Mouse (Mus musculus) forebrain, postnatal 0 days (tissue): ENCODE results near the gene Zc3h7b. TPM values are rescaled to one million over a fixed set of nuclear protein-coding genes. Genes with fewer than 3 reads are reported as not detected.

ENCODE experiments used
- ATAC-seq: fragments of 200-750 bp; cut with Nextera tagmentation; 2 replicates; pipeline ENCODE4 v1.8.0; 2017; ENCODE audit warnings: mild to moderate bottlenecking, moderate library complexity
- DNase-seq: peaks from one replicate; pipeline ENCODE4 v3.0.0-alpha.2; 2015
- H3K27ac ChIP-seq: fragments of 300-500 bp; sonication (generic); 2 replicates; pipeline ENCODE4 v1.5.1; 2014; ENCODE audit warnings: low read depth, mild to moderate bottlenecking, antibody characterized with exemption, low read length, moderate library complexity, mixed read lengths
- H3K27me3 ChIP-seq: fragments of 300-500 bp; sonication (generic); 2 replicates; pipeline ENCODE4 v1.6.1; 2014; ENCODE audit warnings: mild to moderate bottlenecking, low read length, mixed read lengths; ENCODE audit not compliant: insufficient read depth
- H3K36me3 ChIP-seq: fragments of 300-500 bp; sonication (generic); 2 replicates; pipeline ENCODE4 v1.6.1; 2014; ENCODE audit warnings: mild to moderate bottlenecking, moderate library complexity; ENCODE audit not compliant: insufficient read depth
- H3K4me1 ChIP-seq: fragments of 300-500 bp; sonication (generic); 2 replicates; pipeline ENCODE4 v1.6.1; 2014; ENCODE audit warnings: antibody characterized with exemption; ENCODE audit not compliant: insufficient read depth
- H3K4me2 ChIP-seq: fragments of 300-500 bp; sonication (generic); 2 replicates; pipeline ENCODE4 v1.6.1; 2014; ENCODE audit warnings: low read depth, mild to moderate bottlenecking, moderate library complexity
- H3K4me3 ChIP-seq: fragments of 300-500 bp; sonication (generic); 2 replicates; pipeline ENCODE4 v1.5.1; 2014; ENCODE audit warnings: low read depth, low read length, mixed read lengths
- H3K9ac ChIP-seq: fragments of 300-500 bp; sonication (generic); 2 replicates; pipeline ENCODE4 v1.6.1; 2014; ENCODE audit warnings: mild to moderate bottlenecking
- H3K9me3 ChIP-seq: fragments of 300-500 bp; sonication (generic); 2 replicates; pipeline ENCODE4 v1.6.1; 2016; ENCODE audit warnings: low read length
- CTCF ChIP-seq: sonication (generic); IDR thresholded peaks from 2 replicates; pipeline ENCODE4 v1.5.1; 2016; ENCODE audit warnings: antibody characterized with exemption, control low read depth, low read depth
- WGBS: fragments of 180-500 bp; shearing (Covaris S2); extraction: QIAGEN DNeasy Blood & Tissue Kit; methylation state at CpG from one replicate; pipeline ENCODE4 v1.1.7; 2014; 5-methylcytosine and 5-hydroxymethylcytosine counted together
- polyA plus RNA-seq: library from polyadenylated mRNA; unstranded; fragments of >200 nt; fragmentation: Nextera tagmentation; extraction: Ambion mirVana; gene quantifications from 2 replicates; pipeline ENCODE4 v1.2.1, GENCODE M21; 2015
- total RNA-seq: library from RNA; depleted of rRNA; stranded (reverse); fragments of >200 nt; gene quantifications from 2 replicates; pipeline ENCODE4 v1.2.3, GENCODE M21; 2014

The Zc3h7b gene
- total and polyA plus RNA-seq, 2 experiments from 2014 or later = 41.3 to 131 TPM

GRCm38 (mm10) chr15:81809550-81809949 lies 64.7 kb downstream of the Zc3h7b start:
- no peak for TF ChIP-seq CTCF
- no peaks in the 10 kb centered on the region for H3K27me3 ChIP-seq
- H3K4me2 ChIP-seq = peak overlapping the region; percentile 68
- peak overlapping the region; percentile 85 for H3K9ac ChIP-seq
- H3K4me3 ChIP-seq = peak overlapping the region; percentile 64
- no peaks in the 10 kb centered on the region for H3K9me3 ChIP-seq
- ATAC-seq (no peak), DNase-seq (no peak)
- 57% methylated on average over 1 of the region's 1 CpGs for WGBS
- peaks cover 24% of the 10 kb centered on the region for H3K4me1 ChIP-seq
- no peaks in the 10 kb centered on the region for H3K36me3 ChIP-seq
- peak overlapping the region; percentile 92 for H3K27ac ChIP-seq

- Histone ChIP-seq H3K4me1 (peaks cover 24% of the 10 kb centered on the region), H3K9ac (peak overlapping the region; percentile 85), H3K27ac (peak overlapping the region; percentile 92), H3K27me3 (no peaks in the 10 kb centered on the region), H3K36me3 (peaks cover 4% of the 10 kb centered on the region), H3K4me2 (peak overlapping the region; percentile 68), H3K4me3 (peak overlapping the region; percentile 64), H3K9me3 (no peaks in the 10 kb centered on the region)
- peak; percentile 84 for DNase-seq
- no peak for TF ChIP-seq CTCF
- ATAC-seq = peak; percentile 25
- 1% methylated on average over 10 of the region's 10 CpGs for WGBS
Observed at GRCm38 (mm10) chr15:81810150-81810549, 65.3 kb downstream of the Zc3h7b start.

GRCm38 (mm10) chr15:81810671-81811598 lies 66.1 kb downstream of the Zc3h7b start:
- peaks cover 12% of the 10 kb centered on the region for H3K36me3 ChIP-seq
- peak; percentile 99 for DNase-seq
- H3K27me3 ChIP-seq = no peaks in the 10 kb centered on the region
- peak overlapping the region; percentile 64 for H3K4me3 ChIP-seq
- WGBS = under 1% methylated on average over 79 of the region's 89 CpGs
- H3K9me3 ChIP-seq = no peaks in the 10 kb centered on the region
- peak overlapping the region; percentile 68 for H3K4me2 ChIP-seq
- peaks cover 24% of the 10 kb centered on the region for H3K4me1 ChIP-seq
- H3K27ac ChIP-seq = peak overlapping the region; percentile 92
- ATAC-seq = peak; percentile 98
- H3K9ac ChIP-seq = peak overlapping the region; percentile 85
- TF ChIP-seq CTCF = no peak

- ATAC-seq = peak; percentile 15; the same call in 1 of the 2 replicates
- Histone ChIP-seq H3K27ac (peak overlapping the region; percentile 92), H3K9me3 (no peaks in the 10 kb centered on the region), H3K4me1 (peaks cover 24% of the 10 kb centered on the region), H3K4me2 (peak overlapping the region; percentile 68), H3K36me3 (peaks cover 18% of the 10 kb centered on the region), H3K4me3 (peak overlapping the region; percentile 64), H3K27me3 (no peaks in the 10 kb centered on the region), H3K9ac (peak overlapping the region; percentile 85)
- DNase-seq = no peak
- no peak for TF ChIP-seq CTCF
- WGBS = under 1% methylated on average over 19 of the region's 26 CpGs
Observed at GRCm38 (mm10) chr15:81811599-81811996, 66.7 kb downstream of the Zc3h7b start.

GRCm38 (mm10) chr15:81812287-81812686 lies 67.4 kb downstream of the Zc3h7b start:
- Histone ChIP-seq H3K4me1 (peaks cover 24% of the 10 kb centered on the region), H3K9ac (peak overlapping the region; percentile 85), H3K4me2 (peak overlapping the region; percentile 68), H3K36me3 (peaks cover 25% of the 10 kb centered on the region), H3K27ac (peak overlapping the region; percentile 92; the same call in 1 of the 2 replicates), H3K9me3 (no peaks in the 10 kb centered on the region), H3K4me3 (peak overlapping the region; percentile 64), H3K27me3 (no peaks in the 10 kb centered on the region)
- no peak for TF ChIP-seq CTCF
- WGBS = 22% methylated on average over 3 of the region's 3 CpGs
- no peak for DNase-seq
- no peak for ATAC-seq

- peak overlapping the region; percentile 64; the same call in 1 of the 2 replicates for H3K4me3 ChIP-seq
Observed at GRCm38 (mm10) chr15:81812696-81813631, 68.1 kb downstream of the Zc3h7b start.

More at GRCm38 (mm10) chr15:81812696-81813631, 68.1 kb downstream of the Zc3h7b start:
- ATAC-seq (no peak), DNase-seq (no peak)
- Histone ChIP-seq H3K27me3 (no peaks in the 10 kb centered on the region), H3K4me1 (peaks cover 24% of the 10 kb centered on the region), H3K27ac (no peak overlapping the region), H3K4me2 (peak overlapping the region; percentile 68), H3K9me3 (no peaks in the 10 kb centered on the region), H3K36me3 (peaks cover 31% of the 10 kb centered on the region), H3K9ac (peak overlapping the region; percentile 85; the same call in 1 of the 2 replicates)
- WGBS = 72% methylated on average over 7 of the region's 7 CpGs
- no peak for TF ChIP-seq CTCF
